Mouse (Mus musculus) lung, adult 2 months (tissue): ENCODE measurements around the gene Kat7. TPM values are rescaled to one million over a fixed set of nuclear protein-coding genes. Genes with fewer than 3 reads are reported as not detected.

Experiments used
- DNase-seq: peaks from one replicate; pipeline ENCODE4 v3.0.0; 2022
- H3K4me1 ChIP-seq: fragments of 200-500 bp; 2 replicates; pipeline ENCODE4 v1.6.1; 2011; ENCODE audit warnings: low read length; ENCODE audit not compliant: control insufficient read depth, insufficient read depth
- H3K4me3 ChIP-seq: fragments of 200-500 bp; replicated peaks from 2 replicates; pipeline ENCODE3; 2011; ENCODE audit warnings: low read depth, mild to moderate bottlenecking, control low read depth, low read length; ENCODE audit errors: extremely low read depth
- CTCF ChIP-seq: fragments of 200-500 bp; IDR thresholded peaks from 2 replicates; pipeline ENCODE4 v1.5.1; 2011; ENCODE audit warnings: mild to moderate bottlenecking, low read length, control low read depth; ENCODE audit not compliant: insufficient read depth
- POLR2A ChIP-seq: fragments of 200-500 bp; IDR thresholded peaks from 2 replicates; pipeline ENCODE4 v1.6.1; 2011; ENCODE audit warnings: low read depth, mild to moderate bottlenecking, control low read depth, low read length, borderline replicate concordance; ENCODE audit errors: extremely low read depth
- WGBS: fragments of 180-500 bp; shearing (Covaris S2); methylation state at CpG from one replicate; pipeline ENCODE4 v1.1.7; 2018; 5-methylcytosine and 5-hydroxymethylcytosine counted together
- polyA plus RNA-seq: library from polyadenylated mRNA; depleted of rRNA; stranded (reverse); fragments of >200 nt; gene quantifications from 2 replicates; pipeline ENCODE4 v1.2.3, GENCODE M21; 2012; rRNA removed

Gene Kat7
- polyA plus RNA-seq, 1 experiment, result 37.2 TPM

- no peaks in the 10 kb centered on the region for H3K4me1 ChIP-seq
- DNase-seq, result peak; percentile 72
- peak; percentile 89 for TF ChIP-seq CTCF
- TF ChIP-seq POLR2A, result no peak
- H3K4me3 ChIP-seq, result no peak overlapping the region
- 5% methylated on average over 11 of the region's 11 CpGs for WGBS
Measured at GRCm38 (mm10) chr11:95251295-95251694, 58.8 kb downstream of the Kat7 start.

GRCm38 (mm10) chr11:95250110-95250509 lies 59.9 kb downstream of the Kat7 start:
- no peak for DNase-seq
- TF ChIP-seq CTCF, result no peak
- TF ChIP-seq POLR2A, result no peak
- no peak overlapping the region for H3K4me3 ChIP-seq
- WGBS, result 35% methylated on average over 10 of the region's 10 CpGs
- no peaks in the 10 kb centered on the region for H3K4me1 ChIP-seq

- DNase-seq, result no peak
- Histone ChIP-seq H3K4me1 (no peaks in the 10 kb centered on the region), H3K4me3 (no peak overlapping the region)
- 79% methylated on average over 14 of the region's 14 CpGs for WGBS
- TF ChIP-seq CTCF, result no peak
- no peak for TF ChIP-seq POLR2A
Measured at GRCm38 (mm10) chr11:95247065-95247464, 63.0 kb downstream of the Kat7 start.

- Histone ChIP-seq H3K4me3 (no peak overlapping the region), H3K4me1 (no peaks in the 10 kb centered on the region)
- no peak for DNase-seq
- WGBS, result 69% methylated on average over 7 of the region's 7 CpGs
- TF ChIP-seq POLR2A (no peak), CTCF (no peak)
Measured at GRCm38 (mm10) chr11:95245456-95245855, 64.6 kb downstream of the Kat7 start.

GRCm38 (mm10) chr11:95242653-95243052 lies 67.4 kb downstream of the Kat7 start:
- TF ChIP-seq POLR2A, result no peak
- no peak for TF ChIP-seq CTCF
- WGBS, result 70% methylated on average over 6 of the region's 6 CpGs
- no peak overlapping the region for H3K4me3 ChIP-seq
- no peak for DNase-seq
- no peaks in the 10 kb centered on the region for H3K4me1 ChIP-seq

- no peak for DNase-seq
- no peak overlapping the region for H3K4me3 ChIP-seq
- TF ChIP-seq POLR2A (no peak), CTCF (no peak)
- WGBS, result 43% methylated on average over 6 of the region's 6 CpGs
- H3K4me1 ChIP-seq, result no peaks in the 10 kb centered on the region
Measured at GRCm38 (mm10) chr11:95238477-95238876, 71.6 kb downstream of the Kat7 start.

- Histone ChIP-seq H3K4me3 (no peak overlapping the region), H3K4me1 (no peaks in the 10 kb centered on the region)
- WGBS, result 35% methylated on average over 6 of the region's 6 CpGs
- DNase-seq, result no peak
- TF ChIP-seq POLR2A, result no peak
- TF ChIP-seq CTCF, result no peak
Measured at GRCm38 (mm10) chr11:95232329-95232696, 77.7 kb downstream of the Kat7 start.

- H3K4me3 ChIP-seq, result no peak overlapping the region
- H3K4me1 ChIP-seq, result no peaks in the 10 kb centered on the region
- no peak for TF ChIP-seq POLR2A
- TF ChIP-seq CTCF, result peak; percentile 62
- DNase-seq, result peak; percentile 74
- WGBS, result 13% methylated on average over 24 of the region's 24 CpGs
Measured at GRCm38 (mm10) chr11:95231688-95232328, 78.2 kb downstream of the Kat7 start.

GRCm38 (mm10) chr11:95227467-95227866 lies 82.6 kb downstream of the Kat7 start:
- WGBS, result 48% methylated on average over 5 of the region's 5 CpGs
- Histone ChIP-seq H3K4me3 (no peak overlapping the region), H3K4me1 (no peaks in the 10 kb centered on the region; the same call in 1 of the 2 replicates)
- DNase-seq, result no peak
- TF ChIP-seq CTCF, result no peak
- no peak for TF ChIP-seq POLR2A

- Histone ChIP-seq H3K4me1 (no peaks in the 10 kb centered on the region; the same call in 1 of the 2 replicates), H3K4me3 (no peak overlapping the region)
- 35% methylated on average over 7 of the region's 7 CpGs for WGBS
- no peak for DNase-seq
- TF ChIP-seq POLR2A (no peak), CTCF (no peak)
Measured at GRCm38 (mm10) chr11:95225448-95225847, 84.6 kb downstream of the Kat7 start.

Other genes starting within 250 kb of the Kat7 start
- gene Itga3, start 233.4 kb downstream of the Kat7 start, polyA plus RNA-seq, result 181 and 187 TPM in 2 replicates
- gene Dlx3, start 190.1 kb downstream of the Kat7 start, polyA plus RNA-seq, result 0.05 and 2.0 TPM in 2 replicates
- gene Dlx4, start 164.0 kb downstream of the Kat7 start, polyA plus RNA-seq, result 0.20 and 0.50 TPM in 2 replicates
- gene Tac4, start 48.7 kb downstream of the Kat7 start, polyA plus RNA-seq, result 0.09 and 0.12 TPM in 2 replicates
- gene Fam117a, start 26.8 kb upstream of the Kat7 start, polyA plus RNA-seq, result 55.8 and 59.8 TPM in 2 replicates
- 60.6 and 80.9 TPM in 2 replicates for gene Slc35b1, start 74.4 kb upstream of the Kat7 start, polyA plus RNA-seq
- gene Spop, start 103.8 kb upstream of the Kat7 start, polyA plus RNA-seq, result 70.1 and 125 TPM in 2 replicates
- gene Nxph3, start 204.3 kb upstream of the Kat7 start, polyA plus RNA-seq, result 6.6 and 9.2 TPM in 2 replicates